Mouse (Mus musculus) embryonic facial prominence, embryonic 12.5 days (tissue): ENCODE data around the gene Btbd3. TPM values are rescaled to one million over a fixed set of nuclear protein-coding genes. Genes with fewer than 3 reads are reported as not detected.

Source experiments
- ATAC-seq: fragments of 200-750 bp; cut with Nextera tagmentation; 2 replicates; pipeline ENCODE4 v1.8.0; 2017; ENCODE audit not compliant: insufficient number of reproducible peaks, insufficient read depth, low FRiP score, low TSS enrichment
- H3K27ac ChIP-seq: fragments of 300-500 bp; sonication (generic); 2 replicates; pipeline ENCODE4 v1.5.1; 2016; ENCODE audit warnings: mild to moderate bottlenecking
- H3K27me3 ChIP-seq: fragments of 300-500 bp; sonication (generic); 2 replicates; pipeline ENCODE4 v1.6.1; 2016; ENCODE audit warnings: mild to moderate bottlenecking, moderate library complexity
- H3K36me3 ChIP-seq: fragments of 300-500 bp; sonication (generic); 2 replicates; pipeline ENCODE4 v1.6.1; 2016; ENCODE audit warnings: mild to moderate bottlenecking
- H3K4me1 ChIP-seq: fragments of 300-500 bp; sonication (generic); 2 replicates; pipeline ENCODE4 v1.6.1; 2016
- H3K4me2 ChIP-seq: fragments of 300-500 bp; sonication (generic); replicated peaks from 2 replicates; pipeline ENCODE4 v1.6.1; 2016; ENCODE audit warnings: mild to moderate bottlenecking, moderate library complexity
- H3K4me3 ChIP-seq: fragments of 300-500 bp; sonication (generic); 2 replicates; pipeline ENCODE4 v1.5.1; 2016; ENCODE audit warnings: mild to moderate bottlenecking
- H3K9ac ChIP-seq: fragments of 300-500 bp; sonication (generic); 2 replicates; pipeline ENCODE4 v1.6.1; 2016; ENCODE audit warnings: mild to moderate bottlenecking, moderate library complexity
- H3K9me3 ChIP-seq: fragments of 300-500 bp; sonication (generic); 2 replicates; pipeline ENCODE4 v1.6.1; 2016; ENCODE audit warnings: mild to moderate bottlenecking, moderate library complexity
- WGBS: fragments of 180-500 bp; shearing (Covaris S2); methylation state at CpG from one replicate; pipeline ENCODE4 v1.1.7; 2016; 5-methylcytosine and 5-hydroxymethylcytosine counted together
- polyA plus RNA-seq: library from polyadenylated mRNA; unstranded; fragments of >200 nt; fragmentation: Nextera tagmentation; extraction: Ambion mirVana; gene quantifications from 2 replicates; pipeline ENCODE4 v1.2.1, GENCODE M21; 2016

The Btbd3 gene
- polyA plus RNA-seq, 1 experiment from 2014 or later, result 16.9 TPM

GRCm38 (mm10) chr2:138281550-138282201 lies 25.3 kb downstream of the Btbd3 start:
- Histone ChIP-seq H3K9ac (no peak overlapping the region), H3K27me3 (no peaks in the 10 kb centered on the region), H3K4me3 (no peak overlapping the region), H3K9me3 (no peaks in the 10 kb centered on the region), H3K36me3 (peaks cover 29% of the 10 kb centered on the region), H3K4me2 (no peak overlapping the region), H3K27ac (no peak overlapping the region), H3K4me1 (peaks cover 31% of the 10 kb centered on the region)
- no peak for ATAC-seq
- WGBS, result 87% methylated on average over 10 of the region's 10 CpGs

- WGBS, result 91% methylated on average over 12 of the region's 12 CpGs
- no peak overlapping the region for H3K9ac ChIP-seq
- no peak for ATAC-seq
Observed at GRCm38 (mm10) chr2:138283372-138283771, 27.0 kb downstream of the Btbd3 start.

GRCm38 (mm10) chr2:138283856-138284255 lies 27.5 kb downstream of the Btbd3 start:
- H3K4me2 ChIP-seq, result no peak overlapping the region
- ATAC-seq, result no peak
- H3K9ac ChIP-seq, result no peak overlapping the region
- H3K4me3 ChIP-seq, result no peak overlapping the region
- H3K27me3 ChIP-seq, result no peaks in the 10 kb centered on the region
- no peak overlapping the region for H3K27ac ChIP-seq
- H3K36me3 ChIP-seq, result peaks cover 29% of the 10 kb centered on the region
- H3K9me3 ChIP-seq, result no peaks in the 10 kb centered on the region
- WGBS, result 96% methylated on average over 15 of the region's 15 CpGs
- peaks cover 18% of the 10 kb centered on the region for H3K4me1 ChIP-seq

More at GRCm38 (mm10) chr2:138283372-138283771, 27.0 kb downstream of the Btbd3 start:
- Histone ChIP-seq H3K9me3 (no peaks in the 10 kb centered on the region), H3K36me3 (peaks cover 29% of the 10 kb centered on the region), H3K4me1 (peaks cover 23% of the 10 kb centered on the region), H3K4me2 (no peak overlapping the region), H3K27me3 (no peaks in the 10 kb centered on the region), H3K27ac (no peak overlapping the region), H3K4me3 (no peak overlapping the region)

GRCm38 (mm10) chr2:138285811-138286210 lies 29.4 kb downstream of the Btbd3 start:
- H3K9me3 ChIP-seq, result no peaks in the 10 kb centered on the region
- H3K9ac ChIP-seq, result no peak overlapping the region
- 91% methylated on average over 4 of the region's 4 CpGs for WGBS
- H3K27me3 ChIP-seq, result no peaks in the 10 kb centered on the region
- no peak overlapping the region for H3K4me3 ChIP-seq
- ATAC-seq, result no peak
- H3K36me3 ChIP-seq, result peaks cover 29% of the 10 kb centered on the region
- no peak overlapping the region for H3K4me2 ChIP-seq
- H3K27ac ChIP-seq, result no peak overlapping the region
- no peaks in the 10 kb centered on the region for H3K4me1 ChIP-seq

- no peak for ATAC-seq
- peaks cover 7% of the 10 kb centered on the region; the same call in 1 of the 2 replicates for H3K36me3 ChIP-seq
- whole genome bisulfite sequencing, result 96% methylated on average over 2 of the region's 2 CpGs
Observed at GRCm38 (mm10) chr2:138290154-138290553, 33.8 kb downstream of the Btbd3 start.

GRCm38 (mm10) chr2:138294286-138294685 lies 37.9 kb downstream of the Btbd3 start:
- no peak overlapping the region for H3K4me2 ChIP-seq
- no peak for ATAC-seq
- H3K4me1 ChIP-seq, result no peaks in the 10 kb centered on the region
- H3K9me3 ChIP-seq, result no peaks in the 10 kb centered on the region
- H3K9ac ChIP-seq, result no peak overlapping the region
- H3K36me3 ChIP-seq, result no peaks in the 10 kb centered on the region
- H3K27me3 ChIP-seq, result no peaks in the 10 kb centered on the region
- no peak overlapping the region for H3K4me3 ChIP-seq
- H3K27ac ChIP-seq, result no peak overlapping the region
- WGBS, result 79% methylated on average over 3 of the region's 3 CpGs

More at GRCm38 (mm10) chr2:138290154-138290553, 33.8 kb downstream of the Btbd3 start:
- H3K4me1 ChIP-seq, result no peaks in the 10 kb centered on the region
- no peaks in the 10 kb centered on the region for H3K27me3 ChIP-seq
- H3K27ac ChIP-seq, result no peak overlapping the region
- H3K4me2 ChIP-seq, result no peak overlapping the region
- H3K9me3 ChIP-seq, result no peaks in the 10 kb centered on the region
- H3K9ac ChIP-seq, result no peak overlapping the region
- no peak overlapping the region for H3K4me3 ChIP-seq

GRCm38 (mm10) chr2:138306236-138306635 lies 49.9 kb downstream of the Btbd3 start:
- Histone ChIP-seq H3K4me2 (no peak overlapping the region), H3K9me3 (no peaks in the 10 kb centered on the region), H3K27me3 (no peaks in the 10 kb centered on the region), H3K9ac (no peak overlapping the region), H3K4me3 (no peak overlapping the region), H3K4me1 (no peaks in the 10 kb centered on the region), H3K36me3 (no peaks in the 10 kb centered on the region), H3K27ac (no peak overlapping the region)
- WGBS, result 90% methylated on average over 2 of the region's 2 CpGs
- no peak for ATAC-seq

- no peaks in the 10 kb centered on the region for H3K27me3 ChIP-seq
- ATAC-seq, result no peak
- H3K4me3 ChIP-seq, result no peak overlapping the region
- no peaks in the 10 kb centered on the region for H3K9me3 ChIP-seq
- 76% methylated on average over 7 of the region's 7 CpGs for WGBS
- H3K4me1 ChIP-seq, result no peaks in the 10 kb centered on the region
- no peaks in the 10 kb centered on the region for H3K36me3 ChIP-seq
- no peak overlapping the region for H3K27ac ChIP-seq
- H3K4me2 ChIP-seq, result no peak overlapping the region
- no peak overlapping the region for H3K9ac ChIP-seq
Observed at GRCm38 (mm10) chr2:138315644-138316043, 59.3 kb downstream of the Btbd3 start.

- Histone ChIP-seq H3K27me3 (no peaks in the 10 kb centered on the region), H3K27ac (no peak overlapping the region), H3K4me3 (no peak overlapping the region), H3K4me1 (no peaks in the 10 kb centered on the region), H3K4me2 (no peak overlapping the region), H3K9ac (no peak overlapping the region), H3K36me3 (no peaks in the 10 kb centered on the region), H3K9me3 (no peaks in the 10 kb centered on the region)
- ATAC-seq, result no peak
Observed at GRCm38 (mm10) chr2:138320408-138320807, 64.0 kb downstream of the Btbd3 start.

- WGBS, result 71% methylated on average over 4 of the region's 4 CpGs
- H3K4me1 ChIP-seq, result no peaks in the 10 kb centered on the region
- no peak overlapping the region for H3K4me3 ChIP-seq
- no peak for ATAC-seq
- H3K36me3 ChIP-seq, result no peaks in the 10 kb centered on the region
- no peaks in the 10 kb centered on the region for H3K9me3 ChIP-seq
- no peak overlapping the region for H3K27ac ChIP-seq
- H3K27me3 ChIP-seq, result no peaks in the 10 kb centered on the region
- H3K4me2 ChIP-seq, result no peak overlapping the region
- H3K9ac ChIP-seq, result no peak overlapping the region
Observed at GRCm38 (mm10) chr2:138321041-138321481, 64.7 kb downstream of the Btbd3 start.

GRCm38 (mm10) chr2:138322270-138323114 lies 66.1 kb downstream of the Btbd3 start:
- H3K27ac ChIP-seq, result no peak overlapping the region
- no peak overlapping the region for H3K4me2 ChIP-seq
- 77% methylated on average over 16 of the region's 16 CpGs for WGBS
- no peaks in the 10 kb centered on the region for H3K36me3 ChIP-seq
- H3K4me1 ChIP-seq, result no peaks in the 10 kb centered on the region
- ATAC-seq, result no peak
- H3K9ac ChIP-seq, result no peak overlapping the region
- no peak overlapping the region for H3K4me3 ChIP-seq
- no peaks in the 10 kb centered on the region for H3K9me3 ChIP-seq
- no peaks in the 10 kb centered on the region for H3K27me3 ChIP-seq

GRCm38 (mm10) chr2:138326367-138326766 lies 70.0 kb downstream of the Btbd3 start:
- Histone ChIP-seq H3K27ac (no peak overlapping the region), H3K4me1 (no peaks in the 10 kb centered on the region), H3K36me3 (no peaks in the 10 kb centered on the region), H3K9ac (no peak overlapping the region), H3K27me3 (no peaks in the 10 kb centered on the region), H3K9me3 (no peaks in the 10 kb centered on the region), H3K4me2 (no peak overlapping the region), H3K4me3 (no peak overlapping the region)
- 70% methylated on average over 4 of the region's 4 CpGs for WGBS
- ATAC-seq, result no peak
